Mouse (Mus musculus) myocyte (in vitro differentiated cells): ENCODE measurements around the gene Ssh2.

Source experiments
- CEBPB ChIP-seq: IDR thresholded peaks from 2 replicates; pipeline ENCODE4 v1.6.1; 2011; ENCODE audit warnings: mild to moderate bottlenecking, moderate library complexity; ENCODE audit not compliant: poor library complexity, insufficient read depth, severe bottlenecking
- E2F4 ChIP-seq: IDR thresholded peaks from one replicate; pipeline ENCODE4 v1.6.1; 2011; ENCODE audit warnings: mild to moderate bottlenecking, control low read depth, moderate library complexity; ENCODE audit not compliant: insufficient read depth
- MAX ChIP-seq: IDR thresholded peaks from one replicate; pipeline ENCODE4 v1.6.1; 2011; ENCODE audit warnings: low read depth, mild to moderate bottlenecking, control low read depth
- POLR2A ChIP-seq: IDR thresholded peaks from one replicate; pipeline ENCODE4 v1.6.1; 2011; ENCODE audit warnings: low read depth, mild to moderate bottlenecking, control low read depth, moderate library complexity; ENCODE audit not compliant: insufficient read length
- REST ChIP-seq: IDR thresholded peaks from one replicate; pipeline ENCODE4 v1.6.1; 2011; ENCODE audit warnings: mild to moderate bottlenecking, control low read depth, moderate library complexity; ENCODE audit not compliant: insufficient read depth, insufficient read length
- SRF ChIP-seq: IDR thresholded peaks from one replicate; pipeline ENCODE4 v1.6.1; 2011; ENCODE audit warnings: low read depth; ENCODE audit not compliant: control insufficient read depth, insufficient read length

DNA sequence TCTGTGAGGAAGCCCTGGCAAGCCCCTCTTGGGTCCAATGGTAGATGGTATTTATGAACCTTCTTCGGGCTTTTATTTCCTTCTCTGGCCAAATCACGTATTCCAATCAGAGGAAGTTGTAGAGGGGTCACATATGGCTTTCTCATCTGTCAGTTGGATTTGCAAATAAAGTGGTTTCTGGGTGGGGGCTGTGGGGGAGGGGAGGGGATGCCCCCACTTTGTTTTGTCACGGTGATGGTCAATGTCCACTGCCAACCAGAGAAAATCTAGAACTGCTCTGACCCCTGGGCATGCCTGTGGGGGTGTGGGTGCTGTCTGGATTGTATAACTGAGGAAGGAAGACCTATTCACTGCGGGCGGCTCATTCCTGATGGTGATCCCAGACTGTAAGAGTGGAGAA is 22.7 kb upstream of the Ssh2 start:
- TF ChIP-seq POLR2A (no peak), REST (no peak), MAX (no peak), E2F4 (no peak), SRF (no peak), CEBPB (no peak)
